Mouse (Mus musculus) c-Kit-positive CD71-negative TER-119-negative erythroid progenitor cells, embryonic 14.5 days (primary cell): ENCODE measurements at regions not wholly inside any gene's neighbourhood (a gene's known extent, or its start where the extent isn't known, plus 50 kb on each side); places are given as distances from the start of the nearest gene placed in this dataset.
"Not testable (repeated sequence)": the region's sequence is repeated elsewhere in the genome, so short reads cannot be mapped to it uniquely, and the experiment has no call there.

Experiments used
- DNase-seq: peaks from one replicate; pipeline ENCODE4 v3.0.0-alpha.2; 2013; ENCODE audit warnings: low read depth

DNA sequence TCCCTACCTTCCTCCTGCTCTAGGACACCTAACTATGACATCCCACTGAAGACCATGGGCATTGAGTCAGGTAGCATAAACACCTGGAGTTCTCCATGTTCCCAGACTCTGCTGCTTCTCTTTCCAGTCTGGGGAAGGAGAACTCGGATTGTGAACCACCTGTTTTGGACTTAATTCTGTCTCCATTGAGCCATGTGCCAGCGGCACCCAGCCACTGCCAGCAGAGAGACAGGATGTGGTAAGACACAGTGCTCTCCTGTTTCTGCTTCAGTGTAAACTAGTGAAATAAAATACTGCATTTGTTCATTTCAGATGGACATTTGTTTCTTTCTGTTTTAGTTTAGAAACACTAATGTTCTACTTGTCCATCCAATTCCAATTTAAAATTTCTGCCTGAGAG is 168.1 kb upstream of the Arhgap18 start:
- no peak for DNase-seq

DNA sequence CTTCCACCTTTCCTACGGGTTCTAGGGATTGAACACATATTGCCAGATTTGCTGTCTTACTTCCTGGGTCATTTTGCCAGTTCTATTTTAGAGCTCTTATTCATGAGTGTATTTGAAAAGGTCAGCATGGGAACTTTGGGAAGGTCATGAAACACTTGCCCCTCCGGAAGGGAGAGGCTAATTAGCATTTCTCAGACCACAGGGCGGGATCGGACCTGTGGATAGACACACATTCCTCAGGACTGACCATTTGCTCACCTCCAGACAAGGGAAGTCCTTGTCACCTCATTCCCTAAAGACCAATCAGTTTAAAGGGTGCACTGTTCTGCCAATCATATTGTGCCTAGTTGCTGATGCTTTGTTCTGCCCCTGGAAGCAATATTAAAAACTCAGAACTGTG is 146.1 kb upstream of the Arhgap18 start:
- DNase-seq, result not testable (repeated sequence)

DNA sequence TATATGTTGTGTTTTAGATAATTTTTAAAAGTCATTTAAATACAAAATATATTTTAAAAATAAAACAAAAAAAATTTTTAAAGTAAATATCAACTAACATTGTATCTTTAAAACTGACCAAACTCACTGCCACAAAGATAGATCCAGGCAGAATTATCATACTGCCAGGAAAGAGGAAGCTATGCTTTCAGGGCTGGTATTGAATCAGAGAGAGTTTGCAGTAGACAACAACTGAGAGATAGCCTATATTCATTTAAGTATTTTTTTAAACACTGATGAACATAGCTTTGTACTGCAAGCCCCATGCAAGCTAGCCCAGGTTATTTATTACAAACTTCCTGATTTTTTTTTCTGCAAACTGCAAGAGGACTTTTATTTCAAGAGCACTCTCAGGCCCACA is 142.0 kb upstream of the Arhgap18 start:
- no peak for DNase-seq

DNA sequence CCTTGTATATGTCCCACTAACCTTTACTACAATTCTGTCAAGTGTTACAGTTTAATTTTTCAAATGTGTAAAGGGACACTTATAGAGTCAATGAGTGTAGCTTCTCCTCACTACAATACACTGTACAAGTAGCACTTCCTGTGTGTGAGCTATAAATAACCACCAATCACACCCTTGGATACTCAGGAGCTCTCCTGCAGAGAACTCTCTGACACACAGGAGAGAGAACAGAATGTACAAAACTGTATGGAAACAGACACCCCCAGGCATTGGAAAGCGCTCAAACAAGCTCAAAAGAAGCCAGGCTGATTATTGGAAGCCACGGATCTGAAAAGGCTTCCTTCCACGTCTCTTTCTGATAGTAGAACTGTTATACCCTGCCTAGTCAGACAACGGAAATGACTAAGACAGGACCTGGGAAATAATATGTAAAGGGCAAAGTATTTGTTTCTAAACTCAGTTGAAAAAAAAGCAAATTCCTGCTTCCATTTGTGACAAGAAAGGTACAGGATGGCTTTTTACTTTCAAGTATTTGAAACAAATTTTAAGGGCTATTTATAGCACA is 122.9 kb upstream of the Arhgap18 start:
- DNase-seq, result no peak

DNA sequence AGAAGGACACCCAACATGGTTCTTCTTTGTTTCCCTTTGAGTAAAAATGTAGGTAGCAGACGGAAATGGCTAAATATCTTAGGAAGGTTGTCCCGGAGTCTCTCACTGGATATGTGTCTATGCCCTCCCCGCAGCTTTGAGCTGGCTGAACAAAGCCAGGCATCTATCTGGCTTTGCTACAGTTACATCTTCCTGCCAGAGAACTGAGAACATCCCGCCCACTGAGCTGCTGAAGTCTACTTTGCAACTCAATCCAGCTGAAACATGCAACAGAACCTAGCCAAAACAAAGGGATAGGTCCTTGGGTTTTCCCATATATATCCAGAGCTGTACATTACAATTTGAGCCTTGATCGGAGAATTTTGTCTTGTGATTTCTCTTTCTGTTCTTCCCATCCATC is 121.0 kb upstream of the Arhgap18 start:
- no peak for DNase-seq

DNA sequence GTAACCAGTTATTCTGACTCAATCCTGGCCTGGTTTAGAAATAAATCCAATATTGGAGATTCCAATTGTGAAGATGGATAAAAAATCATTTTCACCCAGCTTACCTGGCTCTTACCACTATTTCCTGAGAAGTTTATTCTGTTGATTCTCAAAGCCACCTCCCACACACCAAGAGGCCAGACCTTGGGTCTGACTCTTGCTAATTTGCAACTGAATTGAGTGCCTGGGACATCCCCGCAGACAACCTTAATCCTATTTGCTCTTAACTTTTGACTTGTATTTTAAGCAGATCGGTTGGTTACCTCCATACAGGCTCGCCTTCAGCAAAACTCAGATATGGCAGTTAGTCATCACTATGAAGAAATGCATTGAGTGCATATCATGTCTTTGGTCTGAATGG is 115.8 kb upstream of the Arhgap18 start:
- DNase-seq, result no peak

DNA sequence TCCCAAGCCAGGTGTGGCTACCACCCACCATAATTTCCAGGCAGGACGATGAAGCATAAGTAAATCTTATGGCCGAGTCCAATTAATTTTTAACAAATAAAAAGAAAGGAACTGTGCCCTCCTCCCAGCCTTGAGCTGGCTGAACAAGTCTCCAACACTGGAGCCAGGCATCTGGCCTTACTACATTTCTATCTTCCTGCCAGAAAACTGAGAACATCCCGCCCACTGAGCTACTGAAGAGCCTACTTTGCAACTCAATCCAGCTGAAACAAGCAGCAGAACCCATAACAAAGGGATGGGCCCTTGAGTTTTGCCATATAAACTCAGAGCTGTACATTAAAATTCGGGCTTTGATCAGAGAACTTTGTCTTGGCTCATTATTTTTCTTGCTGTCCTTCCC is 115.2 kb upstream of the Arhgap18 start:
- DNase-seq, result no peak

DNA sequence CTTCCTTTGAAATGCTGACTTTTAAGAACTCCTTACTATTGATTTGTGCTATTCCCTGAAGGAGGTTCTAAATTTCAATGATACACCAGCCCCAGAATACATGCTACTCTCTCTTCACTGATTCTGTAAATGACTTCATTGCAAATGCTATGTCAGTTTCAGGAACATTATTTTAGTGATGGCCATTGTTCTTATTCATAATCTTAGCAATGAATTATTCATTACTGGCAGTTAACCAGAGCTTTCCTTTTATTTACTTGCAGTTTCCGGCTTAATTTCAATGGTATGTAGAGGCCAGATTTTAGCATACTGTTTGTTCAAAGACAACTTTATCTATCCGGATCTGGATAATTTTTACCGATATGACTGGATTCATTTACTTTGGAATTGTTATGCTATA is 114.1 kb upstream of the Arhgap18 start:
- no peak for DNase-seq

DNA sequence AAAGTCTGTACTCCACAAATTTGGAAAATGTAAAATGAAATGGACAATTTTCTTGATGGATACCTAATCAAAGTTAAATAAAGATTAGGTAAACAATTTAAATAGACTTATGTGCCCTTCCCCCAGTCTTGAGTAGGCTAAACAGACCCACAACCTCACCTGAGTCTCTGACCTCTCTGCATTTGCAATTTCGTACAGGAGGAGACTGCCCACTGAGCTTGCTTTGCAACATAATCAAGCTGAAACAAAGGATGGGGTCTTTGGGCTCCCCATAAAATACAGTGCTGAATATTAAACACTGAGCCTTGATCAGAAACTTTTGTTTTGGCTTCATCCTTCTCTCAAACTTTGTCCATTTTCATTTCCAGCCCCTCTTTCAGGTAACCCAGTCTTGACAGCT is 100.1 kb upstream of the Arhgap18 start:
- no peak for DNase-seq

DNA sequence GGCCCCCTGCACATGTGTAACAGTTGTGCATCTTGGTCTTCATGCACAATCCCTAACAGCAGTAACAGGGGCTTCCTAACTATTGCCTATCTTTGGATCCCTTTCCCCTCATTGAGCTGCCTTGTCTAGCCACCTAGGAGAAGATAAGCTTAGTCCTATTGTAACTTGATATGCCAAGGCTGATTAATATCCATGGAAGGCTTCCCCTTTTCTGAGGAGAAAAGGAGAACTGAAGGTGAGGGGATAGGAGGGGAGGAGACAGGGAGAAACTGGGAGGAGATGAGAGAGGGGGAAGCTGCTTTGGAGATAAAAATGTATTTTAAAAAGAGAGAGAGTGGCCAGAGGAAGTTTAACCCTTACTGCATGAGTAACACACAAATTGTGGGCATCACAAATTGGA is 89.0 kb upstream of the Arhgap18 start:
- no peak for DNase-seq

DNA sequence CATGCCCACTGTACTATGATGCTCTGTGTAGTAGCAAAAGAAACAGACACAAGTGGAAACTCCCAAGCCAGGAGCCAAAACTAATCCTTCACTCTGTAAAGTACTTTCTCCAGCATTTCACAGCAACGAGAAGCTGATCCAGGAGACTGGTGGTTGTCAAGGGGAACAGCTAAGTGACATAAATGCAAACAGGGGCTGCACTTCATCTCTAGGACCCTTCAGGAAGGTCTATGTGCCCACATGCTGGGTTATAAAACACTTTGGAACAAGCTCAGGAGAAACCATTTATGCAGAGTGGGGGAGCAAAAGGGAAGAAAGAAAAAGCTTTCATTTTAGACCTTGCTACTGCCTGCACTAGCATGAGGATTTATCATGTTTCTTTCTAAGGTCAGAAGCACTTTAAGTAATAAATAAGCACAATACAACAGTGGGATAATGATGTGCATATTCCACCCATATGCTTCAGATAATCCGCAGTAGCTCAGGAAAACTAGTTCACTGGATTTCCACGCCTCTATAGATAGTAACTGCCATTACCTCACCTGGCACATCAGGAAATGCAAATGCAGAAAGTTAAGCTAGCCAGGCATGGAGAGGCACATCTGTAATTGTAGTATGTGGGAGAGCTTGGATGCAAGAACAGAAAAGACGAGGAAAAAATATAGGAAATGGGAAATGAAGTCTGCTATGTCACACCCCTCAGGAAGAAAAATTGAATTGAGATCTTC is 73.6 kb upstream of the Arhgap18 start:
- DNase-seq, result no peak

DNA sequence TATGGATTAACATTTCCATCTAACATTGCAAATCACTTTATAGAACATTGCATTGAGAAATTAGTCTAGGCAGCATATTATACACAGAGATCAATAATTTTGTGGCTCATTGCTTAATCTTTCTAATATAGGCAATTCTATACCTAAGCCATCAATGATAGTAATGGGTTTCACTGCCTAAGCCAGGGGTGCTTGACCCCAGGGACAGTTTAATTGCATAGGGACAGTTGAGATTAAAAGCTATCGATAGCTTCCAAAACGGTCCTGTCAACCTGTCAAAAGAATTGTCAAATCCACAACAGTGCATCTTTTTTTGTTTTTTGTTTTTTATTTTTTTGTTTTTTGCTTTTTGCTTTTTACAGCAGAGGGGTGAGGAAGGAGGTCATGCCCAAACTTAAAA is 58.5 kb upstream of the Arhgap18 start:
- no peak for DNase-seq

DNA sequence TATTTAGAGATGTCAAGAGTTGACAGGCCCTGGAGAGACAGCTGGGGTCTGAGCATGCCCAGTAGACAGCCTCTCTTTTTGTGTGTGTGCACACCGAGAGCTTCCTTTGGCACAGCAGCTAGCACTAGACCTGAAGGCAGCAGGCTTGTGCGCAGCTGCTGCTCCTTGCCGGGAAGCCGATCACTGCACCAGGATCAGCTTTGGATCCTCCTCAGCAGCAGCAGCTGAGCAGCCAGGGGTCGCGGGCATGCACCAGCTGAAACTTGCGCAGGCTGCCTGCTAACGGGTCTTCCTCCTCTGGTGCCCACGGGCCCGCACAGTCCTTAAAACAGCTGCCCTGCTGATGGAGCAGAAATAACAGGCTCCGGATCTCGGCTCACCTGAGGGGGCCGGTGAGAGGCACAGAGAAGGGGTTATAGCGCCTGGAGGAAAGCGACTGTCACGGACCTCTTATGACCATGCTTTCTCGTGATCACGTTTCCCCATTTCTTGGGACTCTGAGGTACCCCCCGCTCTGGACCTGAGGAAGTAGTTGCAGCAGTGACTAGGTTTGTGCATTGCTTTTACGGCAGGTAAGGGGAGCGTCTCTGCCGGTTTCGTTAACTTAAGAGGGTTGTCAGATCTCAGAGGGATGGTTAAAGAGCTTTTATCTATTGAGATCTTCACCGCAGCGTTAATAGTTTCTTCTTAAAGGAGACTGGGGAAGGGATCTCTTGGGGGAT is 57.8 kb upstream of the Arhgap18 start:
- peak; percentile 10 for DNase-seq
